Mouse (Mus musculus) CH12.LX (cell line): Measurements from ENCODE around the gene Hinfp.

Experiments
- CTCF ChIP-seq, 2 experiments: IDR thresholded peaks in 1 of 2; conservative IDR thresholded peaks in 1 of 2; 2 replicates each; pipeline ENCODE4 v1.5.1; 2011 to 2012; ENCODE audit warnings: low read depth in 2 of 2, low read length in 2 of 2, improper control_type of control experiment in 1 of 2, inconsistent platforms in 1 of 2, mild to moderate bottlenecking in 1 of 2, moderate library complexity in 1 of 2
- E2F4 ChIP-seq: IDR thresholded peaks from 2 replicates; pipeline ENCODE4 v1.6.1; 2011; ENCODE audit warnings: low read depth, low read length, improper control_type of control experiment; ENCODE audit not compliant: insufficient replicate concordance
- EP300 ChIP-seq: IDR thresholded peaks from 2 replicates; pipeline ENCODE4 v1.6.1; 2011; ENCODE audit warnings: low read length, improper control_type of control experiment
- GABPA ChIP-seq: IDR thresholded peaks from 2 replicates; pipeline ENCODE4 v1.6.1; 2012; ENCODE audit warnings: low read depth, low read length, improper control_type of control experiment, inconsistent platforms; ENCODE audit not compliant: insufficient replicate concordance
- MAFK ChIP-seq: IDR thresholded peaks from 2 replicates; pipeline ENCODE4 v1.6.1; 2011; ENCODE audit warnings: low read length, improper control_type of control experiment; ENCODE audit not compliant: insufficient replicate concordance
- MEF2A ChIP-seq: IDR thresholded peaks from 2 replicates; pipeline ENCODE4 v1.6.1; 2014; ENCODE audit warnings: low read depth, mild to moderate bottlenecking, inconsistent platforms, low read length, improper control_type of control experiment, borderline replicate concordance
- MXI1 ChIP-seq: IDR thresholded peaks from 2 replicates; pipeline ENCODE4 v1.6.1; 2011; ENCODE audit warnings: mild to moderate bottlenecking, low read depth, low read length, improper control_type of control experiment
- NRF1 ChIP-seq: IDR thresholded peaks from 2 replicates; pipeline ENCODE4 v1.6.1; 2014; ENCODE audit warnings: low read depth, mild to moderate bottlenecking, inconsistent platforms, low read length, improper control_type of control experiment, moderate library complexity
- POLR2A ChIP-seq: IDR thresholded peaks from 2 replicates; pipeline ENCODE4 v1.6.1; 2011; ENCODE audit warnings: low read depth, mild to moderate bottlenecking, improper control_type of control experiment, low read length
- RCOR1 ChIP-seq: conservative IDR thresholded peaks from 2 replicates; pipeline ENCODE4 v1.6.1; 2012; ENCODE audit warnings: low read depth, mild to moderate bottlenecking, inconsistent platforms, low read length, improper control_type of control experiment
- TCF12 ChIP-seq: IDR thresholded peaks from 2 replicates; pipeline ENCODE4 v1.6.1; 2014; ENCODE audit warnings: low read depth, mild to moderate bottlenecking, inconsistent platforms, low read length, improper control_type of control experiment
- USF1 ChIP-seq: IDR thresholded peaks from 2 replicates; pipeline ENCODE4 v1.6.1; 2014; ENCODE audit warnings: low read depth, mild to moderate bottlenecking, inconsistent platforms, low read length, improper control_type of control experiment

DNA sequence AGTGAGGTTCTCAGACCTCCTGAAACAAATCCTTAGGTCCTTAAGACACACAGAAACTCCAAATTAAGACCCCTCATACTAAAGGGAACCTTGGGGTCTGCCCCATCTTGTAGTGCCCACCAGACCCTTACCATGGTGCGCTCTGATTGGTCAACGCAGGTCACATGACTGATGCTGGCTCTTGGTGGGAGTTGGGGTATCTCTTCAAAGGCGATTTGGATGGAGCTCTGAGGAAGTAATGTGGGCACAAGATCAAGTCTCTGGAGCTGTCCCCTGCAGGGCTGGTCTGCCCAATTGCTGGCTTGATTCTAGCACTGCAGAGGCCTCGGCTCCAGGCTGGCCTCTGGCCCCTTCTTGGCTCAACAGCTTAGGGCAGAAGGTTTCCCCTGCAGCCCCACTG lies 12.0 kb upstream of the Hinfp start:
- TF ChIP-seq MXI1 (no peak), EP300 (no peak), GABPA (no peak), CTCF (conservative IDR thresholded peaks at IDR 0.05 in 1 of 2, IDR thresholded peaks at IDR 0.05 in 1 of 2; ENCODE audit: low read depth in 2 of 2, low read length in 2 of 2) (no peak), RCOR1 (no peak), POLR2A (no peak), E2F4 (no peak), USF1 (no peak; the same call in 1 of the 2 replicates), NRF1 (no peak), MAFK (no peak), MEF2A (no peak), TCF12 (no peak)
